Mouse (Mus musculus): ENCODE measurements around the gene Dennd1a. TPM values are rescaled to one million over a fixed set of nuclear protein-coding genes. Genes with fewer than 3 reads are reported as not detected.

Gene Dennd1a
- polyA plus RNA-seq, 1 experiment from 2014 or later = 3.1 TPM

- no peak for ATAC-seq (ENCODE audit: low FRiP score, low TSS enrichment)
- Histone ChIP-seq H3K4me3 (ENCODE audit: low read depth, low read length) (no peak overlapping the region), H3K27ac (replicated peaks) (no peak overlapping the region), H3K36me3 (ENCODE audit: control insufficient read depth, insufficient read depth, low read length) (peaks cover 3% of the 10 kb centered on the region; the same call in 1 of the 2 replicates), H3K9me3 (ENCODE audit: control insufficient read depth, low read length) (no peaks in the 10 kb centered on the region), H3K4me2 (replicated peaks; ENCODE audit: low read depth) (no peak overlapping the region), H3K27me3 (ENCODE audit: control insufficient read depth, insufficient read depth, low read length) (no peaks in the 10 kb centered on the region), H3K9ac (ENCODE audit: low read length) (no peak overlapping the region), H3K4me1 (replicated peaks; ENCODE audit: control insufficient read depth, insufficient read depth) (no peaks in the 10 kb centered on the region)
- DNase-seq (ENCODE audit: low spot score) = no peak
- TF ChIP-seq EP300 (optimal IDR thresholded peaks at IDR 0.05) (no peak), CTCF (IDR thresholded peaks at IDR 0.05; ENCODE audit: low read depth) (no peak)
- WGBS = 67% methylated on average over 6 of the region's 6 CpGs
These were observed 488.1 kb downstream of the Dennd1a start for GRCm38 (mm10) chr2:37799137-37799536.

DNA sequence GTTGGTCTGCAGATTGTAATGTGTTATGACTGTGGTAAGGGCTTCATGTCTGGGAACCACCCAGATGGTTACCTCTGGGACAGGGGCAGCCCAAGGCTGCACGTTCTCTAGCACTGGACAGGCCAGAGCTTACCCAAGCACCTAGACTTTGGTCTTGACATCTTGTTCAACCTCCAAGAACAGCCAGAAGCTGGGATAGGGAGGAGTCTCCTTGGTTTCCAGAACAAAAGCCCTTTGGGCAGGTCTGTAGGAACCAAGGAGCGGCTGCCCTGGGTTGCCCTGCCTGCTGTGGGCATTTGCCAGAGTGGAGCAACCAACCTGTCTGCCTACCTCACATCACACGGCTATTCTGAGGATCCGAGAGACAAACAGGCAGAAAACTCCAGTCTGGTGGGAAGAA, 490.1 kb downstream of the Dennd1a start:
- no peak overlapping the region for H3K4me2 ChIP-seq (replicated peaks; ENCODE audit: low read depth)
- TF ChIP-seq EP300 (optimal IDR thresholded peaks at IDR 0.05) = no peak
- no peak for TF ChIP-seq CTCF (IDR thresholded peaks at IDR 0.05; ENCODE audit: low read depth)
- peaks cover 3% of the 10 kb centered on the region; the same call in 1 of the 2 replicates for H3K36me3 ChIP-seq (ENCODE audit: control insufficient read depth, insufficient read depth, low read length)
- WGBS = 85% methylated on average over 4 of the region's 4 CpGs
- no peak overlapping the region for H3K4me3 ChIP-seq (ENCODE audit: low read depth, low read length)
- DNase-seq (ENCODE audit: low spot score) (no peak), ATAC-seq (ENCODE audit: low FRiP score, low TSS enrichment) (no peak)
- no peak overlapping the region for H3K27ac ChIP-seq (replicated peaks)
- H3K4me1 ChIP-seq (replicated peaks; ENCODE audit: control insufficient read depth, insufficient read depth) = no peaks in the 10 kb centered on the region
- H3K9ac ChIP-seq (ENCODE audit: low read length) = no peak overlapping the region
- no peaks in the 10 kb centered on the region for H3K9me3 ChIP-seq (ENCODE audit: control insufficient read depth, low read length)
- H3K27me3 ChIP-seq (ENCODE audit: control insufficient read depth, insufficient read depth, low read length) = no peaks in the 10 kb centered on the region

DNA sequence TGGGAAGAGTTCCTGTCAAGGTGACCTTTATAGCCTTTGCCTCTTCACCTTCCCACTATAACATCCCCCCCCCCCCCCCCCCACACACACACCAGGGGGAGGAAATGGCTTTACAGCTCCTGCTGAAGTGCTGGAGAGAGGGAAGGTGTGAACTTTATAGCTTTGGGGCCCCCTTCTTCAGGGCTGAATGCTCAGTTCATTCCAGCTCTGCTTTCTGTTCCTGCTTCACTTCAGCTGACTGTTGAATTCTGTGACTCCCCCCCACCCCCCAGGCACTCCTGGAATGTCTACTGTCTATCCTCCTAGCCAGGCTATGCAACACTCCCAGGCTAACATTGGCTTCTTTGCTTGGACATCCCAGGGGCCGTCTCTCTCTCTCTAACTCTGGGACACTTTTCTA, 491.2 kb downstream of the Dennd1a start:
- H3K9me3 ChIP-seq (ENCODE audit: control insufficient read depth, low read length) = no peaks in the 10 kb centered on the region
- no peak for TF ChIP-seq CTCF (IDR thresholded peaks at IDR 0.05; ENCODE audit: low read depth)
- no peak for TF ChIP-seq EP300 (optimal IDR thresholded peaks at IDR 0.05)
- ATAC-seq (ENCODE audit: low FRiP score, low TSS enrichment) (no peak), DNase-seq (ENCODE audit: low spot score) (no peak)
- H3K36me3 ChIP-seq (ENCODE audit: control insufficient read depth, insufficient read depth, low read length) = peaks cover 3% of the 10 kb centered on the region; the same call in 1 of the 2 replicates
- no peak overlapping the region for H3K4me3 ChIP-seq (ENCODE audit: low read depth, low read length)
- H3K4me1 ChIP-seq (replicated peaks; ENCODE audit: control insufficient read depth, insufficient read depth) = no peaks in the 10 kb centered on the region
- H3K9ac ChIP-seq (ENCODE audit: low read length) = no peak overlapping the region
- 20% methylated on average over 1 of the region's 1 CpGs for WGBS
- H3K27ac ChIP-seq (replicated peaks) = no peak overlapping the region
- no peak overlapping the region for H3K4me2 ChIP-seq (replicated peaks; ENCODE audit: low read depth)
- H3K27me3 ChIP-seq (ENCODE audit: control insufficient read depth, insufficient read depth, low read length) = no peaks in the 10 kb centered on the region

DNA sequence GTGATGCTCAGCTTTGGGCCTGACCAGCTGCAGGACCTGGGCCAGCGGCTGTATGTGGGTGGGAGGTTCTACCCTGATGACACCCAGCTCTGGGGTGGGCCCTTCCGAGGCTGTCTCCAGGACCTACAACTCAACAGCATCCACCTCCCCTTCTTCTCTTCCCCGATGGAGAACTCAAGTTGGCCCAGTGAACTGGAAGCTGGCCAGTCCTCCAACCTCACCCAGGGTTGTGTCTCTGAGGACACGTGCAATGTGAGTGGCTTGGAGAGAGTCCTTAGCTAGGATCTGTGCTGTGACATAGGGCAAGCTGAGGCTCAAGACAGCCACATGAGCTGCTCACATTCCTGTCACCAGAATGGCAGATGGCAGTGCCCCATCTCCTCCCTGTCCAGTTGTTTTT, 495.9 kb downstream of the Dennd1a start:
- TF ChIP-seq CTCF (IDR thresholded peaks at IDR 0.05; ENCODE audit: low read depth) = no peak
- TF ChIP-seq EP300 (optimal IDR thresholded peaks at IDR 0.05) = no peak
- ATAC-seq (ENCODE audit: low FRiP score, low TSS enrichment) (no peak), DNase-seq (ENCODE audit: low spot score) (no peak)
- WGBS = 82% methylated on average over 4 of the region's 4 CpGs
- Histone ChIP-seq H3K4me3 (ENCODE audit: low read depth, low read length) (no peak overlapping the region), H3K9me3 (ENCODE audit: control insufficient read depth, low read length) (no peaks in the 10 kb centered on the region), H3K9ac (ENCODE audit: low read length) (no peak overlapping the region), H3K4me1 (replicated peaks; ENCODE audit: control insufficient read depth, insufficient read depth) (no peaks in the 10 kb centered on the region), H3K27ac (replicated peaks) (no peak overlapping the region), H3K4me2 (replicated peaks; ENCODE audit: low read depth) (no peak overlapping the region), H3K36me3 (ENCODE audit: control insufficient read depth, insufficient read depth, low read length) (no peaks in the 10 kb centered on the region), H3K27me3 (ENCODE audit: control insufficient read depth, insufficient read depth, low read length) (no peaks in the 10 kb centered on the region)

- WGBS = 90% methylated on average over 14 of the region's 14 CpGs
- DNase-seq (ENCODE audit: low spot score) (no peak), ATAC-seq (ENCODE audit: low FRiP score, low TSS enrichment) (no peak)
- H3K4me2 ChIP-seq (replicated peaks; ENCODE audit: low read depth) = no peak overlapping the region
- H3K27ac ChIP-seq (replicated peaks) = no peak overlapping the region
- H3K36me3 ChIP-seq (ENCODE audit: control insufficient read depth, insufficient read depth, low read length) = no peaks in the 10 kb centered on the region
- TF ChIP-seq CTCF (IDR thresholded peaks at IDR 0.05; ENCODE audit: low read depth) (no peak), EP300 (optimal IDR thresholded peaks at IDR 0.05) (no peak)
- H3K9ac ChIP-seq (ENCODE audit: low read length) = no peak overlapping the region
- no peaks in the 10 kb centered on the region for H3K27me3 ChIP-seq (ENCODE audit: control insufficient read depth, insufficient read depth, low read length)
- H3K4me1 ChIP-seq (replicated peaks; ENCODE audit: control insufficient read depth, insufficient read depth) = no peaks in the 10 kb centered on the region
- H3K4me3 ChIP-seq (ENCODE audit: low read depth, low read length) = no peak overlapping the region
- H3K9me3 ChIP-seq (ENCODE audit: control insufficient read depth, low read length) = no peaks in the 10 kb centered on the region
These were observed 496.5 kb downstream of the Dennd1a start for GRCm38 (mm10) chr2:37790738-37791137.

GRCm38 (mm10) chr2:37789995-37790394, 497.2 kb downstream of the Dennd1a start:
- Histone ChIP-seq H3K9me3 (ENCODE audit: control insufficient read depth, low read length) (no peaks in the 10 kb centered on the region), H3K9ac (ENCODE audit: low read length) (no peak overlapping the region), H3K4me2 (replicated peaks; ENCODE audit: low read depth) (no peak overlapping the region), H3K27ac (replicated peaks) (no peak overlapping the region), H3K27me3 (ENCODE audit: control insufficient read depth, insufficient read depth, low read length) (no peaks in the 10 kb centered on the region), H3K4me1 (replicated peaks; ENCODE audit: control insufficient read depth, insufficient read depth) (no peaks in the 10 kb centered on the region), H3K36me3 (ENCODE audit: control insufficient read depth, insufficient read depth, low read length) (no peaks in the 10 kb centered on the region), H3K4me3 (ENCODE audit: low read depth, low read length) (no peak overlapping the region)
- ATAC-seq (ENCODE audit: low FRiP score, low TSS enrichment) = no peak
- DNase-seq (ENCODE audit: low spot score) = no peak
- 91% methylated on average over 10 of the region's 10 CpGs for WGBS
- no peak for TF ChIP-seq CTCF (IDR thresholded peaks at IDR 0.05; ENCODE audit: low read depth)
- TF ChIP-seq EP300 (optimal IDR thresholded peaks at IDR 0.05) = no peak

All from stomach, postnatal 0 days (tissue).